ENCODE assay signal across 16 mouse cellular contexts in the genomic region with DNA sequence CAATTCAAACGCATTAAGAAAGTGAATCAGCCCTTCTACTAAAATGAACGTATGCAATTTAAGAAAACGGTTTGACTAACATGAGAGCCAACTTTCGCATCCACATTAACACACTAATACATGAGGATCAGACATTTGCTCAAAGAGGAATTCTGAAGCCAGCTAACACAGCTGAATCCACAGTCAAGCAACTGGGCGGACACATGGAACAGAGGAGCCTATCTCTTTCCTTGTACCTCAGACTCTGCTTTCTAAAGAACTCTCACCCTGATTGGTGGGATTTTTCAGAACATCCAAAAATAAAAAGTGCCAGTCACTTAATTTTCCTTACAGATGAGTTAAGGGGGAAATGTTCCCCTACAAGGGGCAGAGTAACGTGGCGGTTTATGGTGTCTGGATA.
"Had no signal": no experiment of that assay in that cellular context is flagged by ENCODE, and none has a peak within 500 bp of the region (broad histone marks: within the 10 kb centered on the region; RNA-seq: fewer than 3 reads in every experiment).

No protein-coding gene starts in this region.

- H3K27ac ChIP-seq: liver, embryonic 13.5 days; midbrain, embryonic 12.5 days; neural tube, embryonic 13.5 days had no signal

- H3K9me3 ChIP-seq: liver, embryonic 13.5 days; midbrain, embryonic 12.5 days; neural tube, embryonic 13.5 days had no signal

- H3K36me3 ChIP-seq: liver, embryonic 13.5 days; midbrain, embryonic 12.5 days; neural tube, embryonic 13.5 days had no signal

- H3K4me3 ChIP-seq: liver, embryonic 13.5 days; midbrain, embryonic 12.5 days; myocyte; neural tube, embryonic 13.5 days had no signal

- H3K4me1 ChIP-seq: liver, embryonic 13.5 days; midbrain, embryonic 12.5 days had no signal

- H3K4me2 ChIP-seq: liver, embryonic 13.5 days; midbrain, embryonic 12.5 days; neural tube, embryonic 13.5 days had no signal

- H3K27me3 ChIP-seq: liver, embryonic 13.5 days; midbrain, embryonic 12.5 days; neural tube, embryonic 13.5 days had no signal

- DNase-seq: kidney, adult 9 months; kidney, postnatal 14 days; kidney, postnatal 4 days; left cerebral cortex, postnatal 4 days; liver, embryonic 13.5 days; lung, adult 2 months; lung, postnatal 14 days; lung, postnatal 4 days; retina, postnatal 1 day; right cerebral cortex, postnatal 25 days; thymus, adult 18-20 months; thymus, postnatal 36 days had no signal

- ATAC-seq: midbrain, embryonic 16.5 days had no signal

- H3K9ac ChIP-seq: liver, embryonic 13.5 days; midbrain, embryonic 12.5 days; neural tube, embryonic 13.5 days had no signal
